Mouse (Mus musculus) C2C12 (cell line): ENCODE measurements around the gene Arhgef6.

Experiments used
- CEBPB ChIP-seq: IDR thresholded peaks from one replicate; pipeline ENCODE4 v1.6.1; 2011; ENCODE audit warnings: low read depth, mild to moderate bottlenecking, control low read depth, moderate library complexity
- CTCF ChIP-seq: IDR thresholded peaks from one replicate; pipeline ENCODE4 v1.5.1; 2011; ENCODE audit not compliant: control insufficient read depth, insufficient read depth, insufficient read length
- FOSL1 ChIP-seq: IDR thresholded peaks from one replicate; pipeline ENCODE4 v1.8.0; 2011; ENCODE audit warnings: mild to moderate bottlenecking, low read length; ENCODE audit not compliant: poor library complexity, insufficient read depth, severe bottlenecking
- MAX ChIP-seq: IDR thresholded peaks from one replicate; pipeline ENCODE4 v1.6.1; 2011; ENCODE audit warnings: mild to moderate bottlenecking, control low read depth
- MYOD1 ChIP-seq: IDR thresholded peaks from one replicate; pipeline ENCODE4 v1.6.1; 2011; ENCODE audit warnings: low read depth; ENCODE audit not compliant: control insufficient read depth, insufficient read length
- MYOG ChIP-seq: IDR thresholded peaks from one replicate; pipeline ENCODE4 v1.6.1; 2011; ENCODE audit not compliant: control insufficient read depth, insufficient read length; ENCODE audit errors: extremely low read depth
- USF1 ChIP-seq: IDR thresholded peaks from one replicate; pipeline ENCODE4 v1.6.1; 2011; ENCODE audit warnings: low read depth, mild to moderate bottlenecking, control low read depth, moderate library complexity

DNA sequence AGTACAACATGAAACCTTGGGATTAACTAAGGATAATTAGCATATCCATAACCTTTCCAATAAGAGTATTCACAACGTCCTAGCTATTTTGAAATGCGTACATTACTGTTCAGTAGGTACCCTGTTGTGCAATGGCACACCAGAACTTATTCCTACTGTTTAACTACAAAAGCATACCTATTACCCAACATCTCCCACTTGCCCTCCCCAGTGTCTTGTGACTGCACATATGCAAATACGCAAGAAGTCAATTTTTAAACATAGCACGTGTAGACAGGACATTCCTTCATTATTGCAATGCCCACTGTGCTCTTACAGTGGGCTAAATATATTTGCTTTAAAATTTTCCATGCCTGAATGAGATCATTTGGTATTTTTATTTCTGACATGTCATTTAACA lies 34.4 kb upstream of the Arhgef6 start:
- TF ChIP-seq MYOD1 (no peak), CTCF (no peak), MAX (no peak), USF1 (no peak), FOSL1 (no peak), CEBPB (no peak), MYOG (no peak)
